Mouse (Mus musculus): ENCODE data around the gene Parvg. TPM values are rescaled to one million over a fixed set of nuclear protein-coding genes. Genes with fewer than 3 reads are reported as not detected.

The Parvg gene
- total and polyA plus RNA-seq, 3 experiments = 58.8 to 142 TPM; not detected in 1

GRCm38 (mm10) chr15:84291097-84291496 is 32.7 kb upstream of the Parvg start:
- Histone ChIP-seq H3K9ac (ENCODE audit: control insufficient read depth, low read depth, low read length, poor library complexity, severe bottlenecking) (no peak overlapping the region), H3K4me3 (ENCODE audit: control insufficient read depth in 1 of 2, insufficient read depth in 1 of 2, low read depth in 2 of 2, low read length in 2 of 2) (no peak overlapping the region), H3K9me3 (replicated peaks; ENCODE audit: insufficient read depth, low read length) (no peaks in the 10 kb centered on the region), H3K27me3 (ENCODE audit: control insufficient read depth in 1 of 2, insufficient read depth in 2 of 2, low read length in 2 of 2) (no peaks in the 10 kb centered on the region), H3K79me2 (ENCODE audit: control insufficient read depth, insufficient read depth, low read length, poor library complexity) (no peaks in the 10 kb centered on the region), H3K4me1 (ENCODE audit: control insufficient read depth in 1 of 2, insufficient read depth in 2 of 2, low read length in 2 of 2) (no peaks in the 10 kb centered on the region), H3K27ac (ENCODE audit: control insufficient read depth, low read depth, low read length) (no peak overlapping the region), H3K36me3 (ENCODE audit: control insufficient read depth in 1 of 2, insufficient read depth in 2 of 2, low read length in 2 of 2) (no peaks in the 10 kb centered on the region)
- TF ChIP-seq USF1 (IDR thresholded peaks at IDR 0.05; ENCODE audit: low read depth, low read length) (no peak), POLR2A (IDR thresholded peaks at IDR 0.05; ENCODE audit: control insufficient read depth in 1 of 2, insufficient read depth in 1 of 2, low read depth in 1 of 2, low read length in 2 of 2, poor library complexity in 1 of 2) (no peak), SIN3A (IDR thresholded peaks at IDR 0.05; ENCODE audit: low read length) (no peak), POLR2AphosphoS5 (IDR thresholded peaks at IDR 0.05; ENCODE audit: borderline replicate concordance, low read depth, low read length) (no peak), RCOR1 (IDR thresholded peaks at IDR 0.05; ENCODE audit: low read depth, low read length) (no peak), TAL1 (IDR thresholded peaks at IDR 0.05; ENCODE audit: low read length) (no peak), ZMIZ1 (IDR thresholded peaks at IDR 0.05; ENCODE audit: low read depth, low read length) (no peak)
- no peak for DNase-seq (ENCODE audit: low read depth, low spot score)

- H3K27me3 ChIP-seq (ENCODE audit: control insufficient read depth in 1 of 2, insufficient read depth in 2 of 2, low read length in 2 of 2) = no peaks in the 10 kb centered on the region
- no peak overlapping the region for H3K4me3 ChIP-seq (ENCODE audit: control insufficient read depth in 1 of 2, insufficient read depth in 1 of 2, low read depth in 2 of 2, low read length in 2 of 2)
- no peaks in the 10 kb centered on the region for H3K79me2 ChIP-seq (ENCODE audit: control insufficient read depth, insufficient read depth, low read length, poor library complexity)
- H3K36me3 ChIP-seq (ENCODE audit: control insufficient read depth in 1 of 2, insufficient read depth in 2 of 2, low read length in 2 of 2) = no peaks in the 10 kb centered on the region
- H3K9ac ChIP-seq (ENCODE audit: control insufficient read depth, low read depth, low read length, poor library complexity, severe bottlenecking) = no peak overlapping the region
- no peak overlapping the region for H3K27ac ChIP-seq (ENCODE audit: control insufficient read depth, low read depth, low read length)
- no peaks in the 10 kb centered on the region for H3K9me3 ChIP-seq (replicated peaks; ENCODE audit: insufficient read depth, low read length)
- no peak for TF ChIP-seq SIN3A (IDR thresholded peaks at IDR 0.05; ENCODE audit: low read length)
- TF ChIP-seq ZC3H11A (IDR thresholded peaks at IDR 0.05; ENCODE audit: low read depth, low read length) = no peak
- no peak for TF ChIP-seq HCFC1 (IDR thresholded peaks at IDR 0.05; ENCODE audit: low read depth, low read length)
- TF ChIP-seq CHD1 (IDR thresholded peaks at IDR 0.05; ENCODE audit: low read depth, low read length) = no peak
- no peak for TF ChIP-seq BHLHE40 (IDR thresholded peaks at IDR 0.05; ENCODE audit: borderline replicate concordance, low read depth, low read length)
- TF ChIP-seq E2F4 (IDR thresholded peaks at IDR 0.05; ENCODE audit: borderline replicate concordance, low read depth, low read length) = no peak
- no peak for TF ChIP-seq EP300 (IDR thresholded peaks at IDR 0.05; ENCODE audit: low read depth in 1 of 2, low read length in 2 of 2)
- no peak for TF ChIP-seq USF1 (IDR thresholded peaks at IDR 0.05; ENCODE audit: low read depth, low read length)
- no peak for TF ChIP-seq ZKSCAN1 (IDR thresholded peaks at IDR 0.05; ENCODE audit: low read depth, low read length)
- TF ChIP-seq CTCF (IDR thresholded peaks at IDR 0.05 in 2 of 3, conservative IDR thresholded peaks at IDR 0.05 in 1 of 3; ENCODE audit: control insufficient read depth in 1 of 3, insufficient read depth in 1 of 3, low read depth in 2 of 3, low read length in 3 of 3, poor library complexity in 1 of 3, severe bottlenecking in 1 of 3) = no peak
- TF ChIP-seq SMC3 (IDR thresholded peaks at IDR 0.05; ENCODE audit: low read depth, low read length) = no peak
- TF ChIP-seq POLR2AphosphoS2 (IDR thresholded peaks at IDR 0.05; ENCODE audit: low read length) = no peak
- no peak for TF ChIP-seq ELF1 (IDR thresholded peaks at IDR 0.05; ENCODE audit: low read depth, low read length)
- no peak for TF ChIP-seq POLR2AphosphoS5 (IDR thresholded peaks at IDR 0.05; ENCODE audit: borderline replicate concordance, low read depth, low read length)
- DNase-seq (ENCODE audit: low read depth, low spot score) = no peak
- no peaks in the 10 kb centered on the region for H3K4me1 ChIP-seq (ENCODE audit: control insufficient read depth in 1 of 2, insufficient read depth in 2 of 2, low read length in 2 of 2)
Observed at GRCm38 (mm10) chr15:84293590-84293989, 30.2 kb upstream of the Parvg start.

All from MEL (cell line).